Mouse (Mus musculus): ENCODE results near the gene Vkorc1l1. TPM values are rescaled to one million over a fixed set of nuclear protein-coding genes. Genes with fewer than 3 reads are reported as not detected.
"Not testable (repeated sequence)": the region's sequence is repeated elsewhere in the genome, so short reads cannot be mapped to it uniquely, and the experiment has no call there.

Gene Vkorc1l1
- total RNA-seq, 1 experiment = 48.1 TPM

GRCm38 (mm10) chr5:129940281-129940680 is 1.5 kb upstream of the Vkorc1l1 start:
- Histone ChIP-seq H3K4me3 (ENCODE audit: insufficient read depth in 1 of 2, low read depth in 1 of 2, low read length in 2 of 2, poor library complexity in 1 of 2, severe bottlenecking in 1 of 2) (no peak overlapping the region), H3K4me1 (ENCODE audit: control insufficient read depth in 2 of 2, insufficient read depth in 2 of 2, low read length in 2 of 2, poor library complexity in 1 of 2) (peaks cover 2 to 6% of the 10 kb centered on the region in 2 experiments; a peak in 2 of 4 replicates), H3K9ac (ENCODE audit: insufficient read depth, low read depth, low read length, poor library complexity, severe bottlenecking) (peak overlapping the region; percentile 10; the same call in 1 of the 2 replicates), H3K27ac (ENCODE audit: insufficient read depth, low read depth, low read length, poor library complexity, severe bottlenecking) (no peak overlapping the region), H3K9me3 (ENCODE audit: control insufficient read depth, insufficient read depth, low read depth, low read length) (no peaks in the 10 kb centered on the region), H3K36me3 (ENCODE audit: control insufficient read depth, insufficient read depth, low read length, poor library complexity, severe bottlenecking) (peaks cover 3% of the 10 kb centered on the region)
- no peak for TF ChIP-seq MAFK (IDR thresholded peaks at IDR 0.05; ENCODE audit: insufficient read depth, low read depth, low read length)
- TF ChIP-seq HCFC1 (IDR thresholded peaks at IDR 0.05; ENCODE audit: borderline replicate concordance, insufficient read depth, low read length) = no peak
- no peak for DNase-seq (ENCODE audit: low read depth, low spot score)
- in situ Hi-C loops (cut with MboI; ENCODE audit: low sequenced_read_pairs in 2 of 2, unreplicated experiment in 2 of 2) = no loop called here

DNA sequence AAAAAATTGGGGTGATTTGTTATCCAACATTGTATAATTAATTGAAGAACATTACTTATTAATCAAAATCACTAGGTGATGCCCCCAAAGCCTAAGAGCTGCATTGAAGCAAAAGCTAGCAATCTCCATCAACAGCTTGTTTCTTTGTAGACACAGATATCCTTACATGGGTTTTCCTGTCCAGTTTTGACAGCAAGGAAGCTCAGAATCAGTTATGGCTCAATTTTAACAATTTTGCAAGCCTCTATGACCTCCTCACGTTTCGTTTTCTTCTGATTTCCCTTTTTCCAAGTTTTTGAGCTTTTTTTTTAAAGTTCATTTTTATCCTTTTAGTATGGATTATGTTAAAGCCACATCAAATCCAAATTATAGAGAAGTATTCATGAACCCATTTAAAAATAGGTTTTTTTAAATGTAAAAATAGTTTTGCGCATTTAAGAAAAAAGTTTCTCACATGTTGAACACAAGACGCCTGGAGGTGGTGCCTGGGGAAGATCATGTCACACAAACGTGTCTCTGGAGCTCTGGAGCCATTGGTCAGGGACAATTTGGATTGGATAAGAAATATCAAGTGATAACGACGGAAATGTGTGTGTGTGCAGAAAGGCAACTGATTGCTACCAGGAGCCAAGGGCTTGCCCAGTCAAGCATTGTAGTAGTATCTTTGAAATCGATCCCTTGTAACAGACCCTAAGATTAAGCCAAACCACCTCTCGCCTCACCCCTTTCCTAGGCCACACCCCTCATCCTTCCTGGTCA is 855 bp upstream of the Vkorc1l1 start:
- TF ChIP-seq MAFK (IDR thresholded peaks at IDR 0.05; ENCODE audit: insufficient read depth, low read depth, low read length) (no peak), ZNF384 (IDR thresholded peaks at IDR 0.05; ENCODE audit: low read depth, low read length) (no peak), HCFC1 (IDR thresholded peaks at IDR 0.05; ENCODE audit: borderline replicate concordance, insufficient read depth, low read length) (no peak), ZC3H11A (IDR thresholded peaks at IDR 0.05; ENCODE audit: borderline replicate concordance, low read depth, low read length) (no peak)
- Histone ChIP-seq H3K27ac (ENCODE audit: insufficient read depth, low read depth, low read length, poor library complexity, severe bottlenecking) (no peak overlapping the region; the same call in 1 of the 2 replicates), H3K4me1 (ENCODE audit: control insufficient read depth in 2 of 2, insufficient read depth in 2 of 2, low read length in 2 of 2, poor library complexity in 1 of 2) (peaks cover 2 to 6% of the 10 kb centered on the region in 2 experiments; a peak in 2 of 4 replicates), H3K9me3 (ENCODE audit: control insufficient read depth, insufficient read depth, low read depth, low read length) (no peaks in the 10 kb centered on the region), H3K9ac (ENCODE audit: insufficient read depth, low read depth, low read length, poor library complexity, severe bottlenecking) (peak overlapping the region; percentile 68; the same call in 1 of the 2 replicates), H3K4me3 (ENCODE audit: insufficient read depth in 1 of 2, low read depth in 1 of 2, low read length in 2 of 2, poor library complexity in 1 of 2, severe bottlenecking in 1 of 2) (peak overlapping the region; percentile 63 to 68), H3K36me3 (ENCODE audit: control insufficient read depth, insufficient read depth, low read length, poor library complexity, severe bottlenecking) (peaks cover 7% of the 10 kb centered on the region)
- no peak for DNase-seq (ENCODE audit: low read depth, low spot score)
- in situ Hi-C loops (cut with MboI; ENCODE audit: low sequenced_read_pairs in 2 of 2, unreplicated experiment in 2 of 2) = no loop called here

- H3K36me3 ChIP-seq (ENCODE audit: control insufficient read depth, insufficient read depth, low read length, poor library complexity, severe bottlenecking); in situ Hi-C loops (cut with MboI; ENCODE audit: low sequenced_read_pairs in 2 of 2, unreplicated experiment in 2 of 2): not testable (repeated sequence)
Measured at GRCm38 (mm10) chr5:129942073-129942939, 536 bp downstream of the Vkorc1l1 start.

DNA sequence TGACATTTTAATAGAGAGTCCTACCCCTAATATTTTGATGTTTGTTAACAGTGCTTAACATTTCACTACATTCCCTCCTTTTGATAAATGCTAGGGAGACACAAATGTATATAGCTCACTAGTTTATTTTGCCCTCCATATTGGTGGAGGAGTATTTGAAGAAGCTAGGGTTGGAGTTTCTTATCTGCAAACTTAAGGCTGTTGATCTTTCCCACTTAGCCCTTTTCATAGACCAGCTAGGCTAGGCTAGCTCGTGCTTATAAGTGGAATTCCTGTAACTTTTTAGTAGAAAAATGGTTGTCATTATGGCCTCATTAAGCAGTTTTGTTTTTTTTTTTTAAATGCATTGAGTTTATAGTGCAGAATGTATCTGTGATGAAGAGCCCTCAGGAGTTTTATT is 1.6 kb downstream of the Vkorc1l1 start:
- no peak for DNase-seq (ENCODE audit: low read depth, low spot score)
- Histone ChIP-seq H3K9me3 (ENCODE audit: control insufficient read depth, insufficient read depth, low read depth, low read length) (no peaks in the 10 kb centered on the region), H3K36me3 (ENCODE audit: control insufficient read depth, insufficient read depth, low read length, poor library complexity, severe bottlenecking) (peaks cover 7% of the 10 kb centered on the region), H3K4me1 (ENCODE audit: control insufficient read depth in 2 of 2, insufficient read depth in 2 of 2, low read length in 2 of 2, poor library complexity in 1 of 2) (peaks cover 3 to 6% of the 10 kb centered on the region in 2 experiments; a peak in 3 of 4 replicates), H3K4me3 (ENCODE audit: insufficient read depth in 1 of 2, low read depth in 1 of 2, low read length in 2 of 2, poor library complexity in 1 of 2, severe bottlenecking in 1 of 2) (peak overlapping the region in 1 of 2 experiments; percentile 95; a peak in 2 of 4 replicates), H3K27ac (ENCODE audit: insufficient read depth, low read depth, low read length, poor library complexity, severe bottlenecking) (no peak overlapping the region), H3K9ac (ENCODE audit: insufficient read depth, low read depth, low read length, poor library complexity, severe bottlenecking) (no peak overlapping the region)
- in situ Hi-C loops (cut with MboI; ENCODE audit: low sequenced_read_pairs in 2 of 2, unreplicated experiment in 2 of 2) = no loop called here
- TF ChIP-seq HCFC1 (IDR thresholded peaks at IDR 0.05; ENCODE audit: borderline replicate concordance, insufficient read depth, low read length) (no peak), CHD2 (IDR thresholded peaks at IDR 0.05; ENCODE audit: low read depth, low read length) (no peak), ZNF384 (IDR thresholded peaks at IDR 0.05; ENCODE audit: low read depth, low read length) (no peak), MAFK (IDR thresholded peaks at IDR 0.05; ENCODE audit: insufficient read depth, low read depth, low read length) (no peak), ZC3H11A (IDR thresholded peaks at IDR 0.05; ENCODE audit: borderline replicate concordance, low read depth, low read length) (no peak)

More at GRCm38 (mm10) chr5:129942073-129942939, 536 bp downstream of the Vkorc1l1 start:
- Histone ChIP-seq H3K9ac (ENCODE audit: insufficient read depth, low read depth, low read length, poor library complexity, severe bottlenecking) (peak overlapping the region; percentile 98), H3K4me3 (ENCODE audit: insufficient read depth in 1 of 2, low read depth in 1 of 2, low read length in 2 of 2, poor library complexity in 1 of 2, severe bottlenecking in 1 of 2) (peak overlapping the region; percentile 90 to 95)
- not testable (repeated sequence) for DNase-seq (ENCODE audit: low read depth, low spot score); H3K27ac ChIP-seq (ENCODE audit: insufficient read depth, low read depth, low read length, poor library complexity, severe bottlenecking); H3K4me1 ChIP-seq (ENCODE audit: control insufficient read depth in 2 of 2, insufficient read depth in 2 of 2, low read length in 2 of 2, poor library complexity in 1 of 2); H3K9me3 ChIP-seq (ENCODE audit: control insufficient read depth, insufficient read depth, low read depth, low read length)

Measured in ES-E14 (cell line).